ENCODE assay signal across 8 mouse cellular contexts in the genomic region with DNA sequence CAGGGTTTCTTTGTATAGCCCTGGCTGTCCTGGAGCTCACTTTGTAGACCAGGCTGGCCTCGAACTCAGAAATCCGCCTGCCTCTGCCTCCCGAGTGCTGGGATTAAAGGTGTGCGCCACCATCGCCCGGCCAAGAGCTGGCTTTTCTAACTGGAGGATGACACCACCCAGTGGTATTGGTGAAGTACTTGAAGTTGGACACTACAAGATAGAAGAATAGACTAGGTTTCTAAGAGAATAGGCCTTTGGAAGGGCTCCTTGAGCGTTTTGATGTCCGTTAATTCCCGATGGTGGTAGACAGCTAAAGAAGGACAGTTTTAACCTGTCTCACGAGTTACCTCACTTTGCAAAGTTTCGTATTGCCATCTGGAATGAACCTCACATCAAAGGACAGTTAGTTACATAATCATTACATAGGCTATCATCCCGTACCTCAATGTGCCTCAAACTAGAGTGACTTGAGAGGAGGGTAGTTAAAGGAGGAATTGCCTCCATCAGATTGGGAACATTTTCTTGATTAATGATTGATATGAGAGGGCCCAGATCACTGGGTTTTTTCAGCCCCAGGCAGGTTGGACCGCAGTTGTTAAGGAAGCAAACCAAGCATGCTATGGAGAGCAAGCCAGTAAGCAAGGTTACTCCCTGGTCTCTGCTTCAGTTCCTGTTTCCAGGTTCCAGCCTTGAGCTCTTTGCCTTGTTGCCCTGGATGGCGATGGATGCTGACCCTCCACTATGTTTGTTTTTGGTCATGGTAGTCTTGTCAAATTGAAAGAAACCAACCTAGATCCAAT. TPM values are rescaled to one million over a fixed set of nuclear protein-coding genes. Genes with fewer than 3 reads are reported as not detected.
DNase-seq lines count a peak whose midpoint lies in the region; ATAC-seq and TF ChIP-seq lines count a peak whose summit lies in the region.

No protein-coding gene starts in this region.

- 0 out of 2 replicates have a peak, but pooled peaks have one; percentile 27 for ATAC-seq in intestine, postnatal 0 days
- no peak for ATAC-seq in lung, embryonic 14.5 days (ENCODE audit: insufficient read depth)
- ATAC-seq in neural tube, embryonic 14.5 days (ENCODE audit: low read depth) = no peak

- H3K27me3 ChIP-seq in forebrain, embryonic 10.5 days (ENCODE audit: poor library complexity, severe bottlenecking) = no peaks in the 10 kb centered on the region
- no peaks in the 10 kb centered on the region for H3K27me3 ChIP-seq in intestine, postnatal 0 days (replicated peaks; ENCODE audit: control insufficient read depth, insufficient read depth, low read length)
- H3K27me3 ChIP-seq in lung, embryonic 14.5 days (ENCODE audit: insufficient read depth, low read length) = no peaks in the 10 kb centered on the region
- no peaks in the 10 kb centered on the region for H3K27me3 ChIP-seq in neural tube, embryonic 14.5 days (ENCODE audit: control insufficient read depth, insufficient read depth, low read length)

- peak; percentile 20 for DNase-seq in adrenal gland, postnatal 10 days
- DNase-seq in adrenal gland, adult 18-20 months (ENCODE audit: low spot score in 2 of 2) = no peak
- DNase-seq in adrenal gland, postnatal 36 days = peak; percentile 35 to 40
- no peak for DNase-seq in forebrain, embryonic 10.5 days (ENCODE audit: extremely low spot score, low spot score)
- peak; percentile 50 for DNase-seq in lung, embryonic 14.5 days
- no peak for DNase-seq in frontal cortex, postnatal 14 days (ENCODE audit: low spot score in 2 of 2)

- H3K36me3 ChIP-seq in forebrain, embryonic 10.5 days (replicated peaks) = peaks cover 21% of the 10 kb centered on the region
- H3K36me3 ChIP-seq in intestine, postnatal 0 days (ENCODE audit: control insufficient read depth, insufficient read depth) = no peaks in the 10 kb centered on the region
- H3K36me3 ChIP-seq in lung, embryonic 14.5 days (ENCODE audit: insufficient read depth) = 0 out of 2 replicates have a peak, but pooled peaks cover 3% of the 10 kb centered on the region
- no peaks in the 10 kb centered on the region for H3K36me3 ChIP-seq in neural tube, embryonic 14.5 days (ENCODE audit: control insufficient read depth, insufficient read depth, low read length)

- TF ChIP-seq CTCF in intestine, postnatal 0 days (IDR thresholded peaks at IDR 0.05; ENCODE audit: low read depth) = peak; percentile 56
- TF ChIP-seq CTCF in lung, embryonic 14.5 days (IDR thresholded peaks at IDR 0.05; ENCODE audit: low read depth) = peak; percentile 19; the same call in 1 of the 2 replicates

- H3K4me1 ChIP-seq in forebrain, embryonic 10.5 days = peaks cover 14% of the 10 kb centered on the region
- peaks cover 5% of the 10 kb centered on the region; the same call in 1 of the 2 replicates for H3K4me1 ChIP-seq in intestine, postnatal 0 days (replicated peaks; ENCODE audit: control insufficient read depth, insufficient read depth, low read length)
- peaks cover 6% of the 10 kb centered on the region; the same call in 1 of the 2 replicates for H3K4me1 ChIP-seq in lung, embryonic 14.5 days (ENCODE audit: insufficient read depth)
- H3K4me1 ChIP-seq in neural tube, embryonic 14.5 days (ENCODE audit: control insufficient read depth, insufficient read depth, low read length) = no peaks in the 10 kb centered on the region

- peak overlapping the region; percentile 98 for H3K27ac ChIP-seq in forebrain, embryonic 10.5 days
- no peak overlapping the region; the same call in 1 of the 2 replicates for H3K27ac ChIP-seq in intestine, postnatal 0 days (ENCODE audit: low read depth, low read length)
- no peak overlapping the region; the same call in 1 of the 2 replicates for H3K27ac ChIP-seq in lung, embryonic 14.5 days (ENCODE audit: low read depth)
- H3K27ac ChIP-seq in neural tube, embryonic 14.5 days (ENCODE audit: low read depth, low read length) = no peak overlapping the region

- peak overlapping the region; percentile 73 for H3K9ac ChIP-seq in intestine, postnatal 0 days (ENCODE audit: low read depth, low read length)
- peak overlapping the region; percentile 76 for H3K9ac ChIP-seq in lung, embryonic 14.5 days
- H3K9ac ChIP-seq in neural tube, embryonic 14.5 days (replicated peaks; ENCODE audit: low read depth, low read length) = no peak overlapping the region

- H3K4me2 ChIP-seq in intestine, postnatal 0 days (replicated peaks; ENCODE audit: low read depth) = peak overlapping the region; percentile 84
- peak overlapping the region; percentile 67 for H3K4me2 ChIP-seq in lung, embryonic 14.5 days
- peak overlapping the region; percentile 62 for H3K4me2 ChIP-seq in neural tube, embryonic 14.5 days (ENCODE audit: low read depth, low read length)

- no peaks in the 10 kb centered on the region for H3K9me3 ChIP-seq in forebrain, embryonic 10.5 days
- no peaks in the 10 kb centered on the region for H3K9me3 ChIP-seq in intestine, postnatal 0 days (ENCODE audit: control insufficient read depth)
- no peaks in the 10 kb centered on the region for H3K9me3 ChIP-seq in lung, embryonic 14.5 days (ENCODE audit: low read depth, low read length)
- no peaks in the 10 kb centered on the region for H3K9me3 ChIP-seq in neural tube, embryonic 14.5 days (ENCODE audit: control insufficient read depth, low read length)

- 81% methylated on average over 14 of the region's 14 CpGs for WGBS in forebrain, embryonic 10.5 days
- WGBS in intestine, postnatal 0 days = 49% methylated on average over 14 of the region's 14 CpGs
- 63% methylated on average over 14 of the region's 14 CpGs for WGBS in lung, embryonic 14.5 days
- WGBS in neural tube, embryonic 14.5 days = 74% methylated on average over 14 of the region's 14 CpGs

- peak overlapping the region; percentile 82 for H3K4me3 ChIP-seq in forebrain, embryonic 10.5 days
- H3K4me3 ChIP-seq in intestine, postnatal 0 days (ENCODE audit: low read depth, low read length) = peak overlapping the region; percentile 71
- peak overlapping the region; percentile 71 for H3K4me3 ChIP-seq in lung, embryonic 14.5 days (ENCODE audit: low read depth, low read length)
- peak overlapping the region; percentile 81 for H3K4me3 ChIP-seq in neural tube, embryonic 14.5 days (ENCODE audit: low read depth, low read length)

RNA-seq across cellular contexts. Expression of gene Mipol1, which starts 1.1 kb away (rescaled TPM):
- total RNA-seq in adrenal gland, postnatal 10 days (2021) = 10 to 100 TPM in 1 of 2 experiments, 1 to 10 TPM in 1; 9.1 to 11.5 TPM
- 1 to 10 TPM; 8.1 to 8.4 TPM for total RNA-seq in adrenal gland, adult 18-20 months (2021)
- total RNA-seq in adrenal gland, postnatal 36 days (2021) = 10 to 100 TPM; 10.3 to 13.3 TPM
- 8.2 and 9.4 TPM in 2 replicates for polyA plus RNA-seq in forebrain, embryonic 10.5 days (2016; fragmentation: Nextera tagmentation; extraction: Ambion mirVana)
- 4.0 TPM in 2 replicates for polyA plus RNA-seq in intestine, postnatal 0 days (2015; fragmentation: Nextera tagmentation; extraction: Ambion mirVana)
- polyA plus RNA-seq in lung, embryonic 14.5 days (2014; fragmentation: Nextera tagmentation; extraction: Ambion mirVana) = 9.5 and 10.7 TPM in 2 replicates
- 5.1 TPM in 2 replicates for polyA plus RNA-seq in neural tube, embryonic 14.5 days (2014; fragmentation: Nextera tagmentation; extraction: Ambion mirVana)

RNA-seq across cellular contexts. Expression of gene Prps1l3, which starts 1.1 kb away (rescaled TPM):
- 10 to 100 TPM; 33.5 to 34.6 TPM for total RNA-seq in adrenal gland, postnatal 10 days (2021)
- 10 to 100 TPM; 29.4 to 37.8 TPM for total RNA-seq in adrenal gland, adult 18-20 months (2021)
- total RNA-seq in adrenal gland, postnatal 36 days (2021) = 10 to 100 TPM; 33.9 to 39.0 TPM
- 86.1 and 86.6 TPM in 2 replicates for polyA plus RNA-seq in forebrain, embryonic 10.5 days (2016; fragmentation: Nextera tagmentation; extraction: Ambion mirVana)
- 21.5 and 21.7 TPM in 2 replicates for polyA plus RNA-seq in intestine, postnatal 0 days (2015; fragmentation: Nextera tagmentation; extraction: Ambion mirVana)
- polyA plus RNA-seq in lung, embryonic 14.5 days (2014; fragmentation: Nextera tagmentation; extraction: Ambion mirVana) = 87.5 and 94.3 TPM in 2 replicates
- polyA plus RNA-seq in neural tube, embryonic 14.5 days (2014; fragmentation: Nextera tagmentation; extraction: Ambion mirVana) = 22.2 and 27.4 TPM in 2 replicates

RNA-seq across cellular contexts. Expression of gene Slc25a21, which starts 34.0 kb away (rescaled TPM):
- 1 to 10 TPM; 1.9 to 2.1 TPM for total RNA-seq in adrenal gland, postnatal 10 days (2021)
- total RNA-seq in adrenal gland, adult 18-20 months (2021) = under 1 TPM; 0.64 to 0.66 TPM
- under 1 TPM; 0.26 to 0.69 TPM for total RNA-seq in adrenal gland, postnatal 36 days (2021)
- polyA plus RNA-seq in forebrain, embryonic 10.5 days (2016; fragmentation: Nextera tagmentation; extraction: Ambion mirVana) = 3.9 and 5.1 TPM in 2 replicates
- 0.08 TPM in 1 of 2 replicates, not detected in the other for polyA plus RNA-seq in intestine, postnatal 0 days (2015; fragmentation: Nextera tagmentation; extraction: Ambion mirVana)
- 0.13 and 0.14 TPM in 2 replicates for polyA plus RNA-seq in lung, embryonic 14.5 days (2014; fragmentation: Nextera tagmentation; extraction: Ambion mirVana)
- polyA plus RNA-seq in neural tube, embryonic 14.5 days (2014; fragmentation: Nextera tagmentation; extraction: Ambion mirVana) = 0.23 and 0.52 TPM in 2 replicates

Comparison
In these comparisons a context has a peak if more than half of its experiments do, and no peak if none do; other contexts are left out.
1. DNase-seq: peak in adrenal gland, postnatal 10 days (single experiment), adrenal gland, postnatal 36 days (2 of 2) and lung, embryonic 14.5 days (single experiment); none in adrenal gland, adult 18-20 months (0 of 2), forebrain, embryonic 10.5 days (single experiment) and frontal cortex, postnatal 14 days (0 of 2).
2. Peak in every context shown above with its lines, with median percentiles within 50 percentile points of each other: H3K4me3 ChIP-seq and H3K4me2 ChIP-seq.